Mouse (Mus musculus): ENCODE data around the gene Tchhl1. TPM values are rescaled to one million over a fixed set of nuclear protein-coding genes. Genes with fewer than 3 reads are reported as not detected.
"Not testable (repeated sequence)": the region's sequence is repeated elsewhere in the genome, so short reads cannot be mapped to it uniquely, and the experiment has no call there.

Gene Tchhl1
- polyA plus RNA-seq (2014; fragmentation: Nextera tagmentation; extraction: Ambion mirVana): not detected in 2 replicates

DNA sequence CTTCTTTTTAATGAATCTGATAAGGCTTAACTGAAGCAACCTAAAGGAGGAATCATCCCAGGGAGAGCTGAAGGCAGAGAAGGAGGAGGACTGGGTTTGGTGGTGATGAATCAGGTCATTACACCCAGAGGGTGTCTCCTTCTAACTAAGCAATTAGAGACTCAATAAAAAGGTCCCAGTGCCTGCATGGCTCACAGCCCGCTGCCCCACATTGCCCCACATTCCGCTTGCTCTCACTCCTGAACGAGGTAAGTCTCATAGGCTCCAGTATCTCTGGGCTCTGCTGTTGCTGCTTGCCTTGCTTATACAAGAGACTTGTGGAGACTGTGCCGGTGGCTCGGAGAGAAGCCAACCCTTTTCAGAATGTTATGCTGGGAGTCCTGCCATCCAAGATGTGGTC lies at the start of gene Tchhl1:
Gene Tchhl1, plus strand, starts transcription at position 194 of the 400 bp plus-strand sequence.
- no peak for DNase-seq (ENCODE audit: low spot score)

DNA sequence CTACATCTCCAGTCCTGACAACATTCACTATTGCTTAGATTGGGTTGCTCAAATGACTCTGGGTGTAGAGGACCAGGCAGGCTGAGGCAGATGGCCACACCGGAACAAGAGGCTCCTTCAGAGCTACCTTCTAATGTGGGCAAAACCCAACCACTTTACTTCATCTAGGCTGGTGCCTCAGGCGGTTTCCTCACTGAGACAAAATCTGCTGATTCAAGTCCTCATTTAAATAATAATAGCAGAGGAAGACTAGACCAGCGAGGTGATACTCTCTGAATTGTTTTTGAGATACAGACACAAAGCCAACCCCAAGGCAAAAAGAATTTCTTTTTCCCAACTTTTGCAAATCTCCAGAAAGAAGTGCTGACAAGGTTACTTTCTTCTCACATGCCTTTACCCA lies 36.9 kb upstream of the Tchhl1 start:
- WGBS: 38% methylated on average over 3 of the region's 3 CpGs
- Histone ChIP-seq H3K36me3 (replicated peaks; ENCODE audit: control insufficient read depth, insufficient read depth) (no peaks in the 10 kb centered on the region), H3K4me3 (replicated peaks; ENCODE audit: low read length) (no peak overlapping the region), H3K9me3 (ENCODE audit: control insufficient read depth, low read length) (no peaks in the 10 kb centered on the region), H3K27me3 (ENCODE audit: control insufficient read depth, insufficient read depth, low read length) (no peaks in the 10 kb centered on the region), H3K4me2 (replicated peaks) (no peak overlapping the region), H3K27ac (no peak overlapping the region), H3K4me1 (replicated peaks; ENCODE audit: control insufficient read depth, insufficient read depth, low read length) (no peaks in the 10 kb centered on the region), H3K9ac (no peak overlapping the region)
- DNase-seq (ENCODE audit: low spot score): no peak
- no peak for ATAC-seq (ENCODE audit: low FRiP score)

More for the DNA sequence above, at the start of gene Tchhl1:
- no peaks in the 10 kb centered on the region for H3K36me3 ChIP-seq (replicated peaks; ENCODE audit: control insufficient read depth, insufficient read depth)
- no peak within 1 kb of the TSS for H3K27ac ChIP-seq
- 76% methylated on average over 5 of the region's 5 CpGs for WGBS
- no peak within 1 kb of the TSS for H3K4me3 ChIP-seq (replicated peaks; ENCODE audit: low read length)
- H3K27me3 ChIP-seq (ENCODE audit: control insufficient read depth, insufficient read depth, low read length): no peaks in the 10 kb centered on the region
- H3K9me3 ChIP-seq (ENCODE audit: control insufficient read depth, low read length): no peaks in the 10 kb centered on the region
- no peaks in the 10 kb centered on the region for H3K4me1 ChIP-seq (replicated peaks; ENCODE audit: control insufficient read depth, insufficient read depth, low read length)
- ATAC-seq (ENCODE audit: low FRiP score): no peak
- H3K9ac ChIP-seq: no peak within 1 kb of the TSS
- no peak within 1 kb of the TSS for H3K4me2 ChIP-seq (replicated peaks)

DNA sequence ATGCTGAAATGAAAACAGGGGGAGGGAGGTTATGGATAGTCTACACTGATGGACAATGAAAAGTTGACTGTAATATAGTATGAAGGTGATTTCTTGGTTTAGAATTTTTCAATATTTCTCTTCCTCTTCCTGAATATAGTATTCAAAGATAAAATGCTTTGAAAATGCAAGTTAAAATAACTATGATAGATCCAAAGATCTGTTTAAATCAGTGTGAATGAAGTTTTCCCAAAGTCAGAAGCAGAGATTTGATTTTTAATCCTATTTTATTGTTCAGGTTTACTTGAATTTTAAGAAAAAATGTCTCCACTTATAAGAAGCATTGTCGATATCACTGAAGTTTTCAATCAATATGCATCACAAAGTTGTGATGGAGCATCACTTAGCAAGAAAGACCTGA lies 26.5 kb upstream of the Tchhl1 start, which contains the start of gene Tchh:
Gene Tchh, plus strand, starts transcription at position 301 of the 400 bp plus-strand sequence.
- peaks cover 35% of the 10 kb centered on the region for H3K27me3 ChIP-seq (ENCODE audit: control insufficient read depth, insufficient read depth, low read length)
- peaks cover 4% of the 10 kb centered on the region for H3K4me1 ChIP-seq (replicated peaks; ENCODE audit: control insufficient read depth, insufficient read depth, low read length)
- ATAC-seq (ENCODE audit: low FRiP score): no peak
- DNase-seq (ENCODE audit: low spot score): no peak
- H3K4me3 ChIP-seq (replicated peaks; ENCODE audit: low read length): peak within 1 kb of the TSS; percentile 50
- H3K27ac ChIP-seq: no peak within 1 kb of the TSS
- 89% methylated on average over 1 of the region's 1 CpGs for WGBS
- H3K9me3 ChIP-seq (ENCODE audit: control insufficient read depth, low read length): no peaks in the 10 kb centered on the region
- no peak within 1 kb of the TSS for H3K9ac ChIP-seq
- no peaks in the 10 kb centered on the region for H3K36me3 ChIP-seq (replicated peaks; ENCODE audit: control insufficient read depth, insufficient read depth)
- H3K4me2 ChIP-seq (replicated peaks): peak within 1 kb of the TSS; percentile 98

DNA sequence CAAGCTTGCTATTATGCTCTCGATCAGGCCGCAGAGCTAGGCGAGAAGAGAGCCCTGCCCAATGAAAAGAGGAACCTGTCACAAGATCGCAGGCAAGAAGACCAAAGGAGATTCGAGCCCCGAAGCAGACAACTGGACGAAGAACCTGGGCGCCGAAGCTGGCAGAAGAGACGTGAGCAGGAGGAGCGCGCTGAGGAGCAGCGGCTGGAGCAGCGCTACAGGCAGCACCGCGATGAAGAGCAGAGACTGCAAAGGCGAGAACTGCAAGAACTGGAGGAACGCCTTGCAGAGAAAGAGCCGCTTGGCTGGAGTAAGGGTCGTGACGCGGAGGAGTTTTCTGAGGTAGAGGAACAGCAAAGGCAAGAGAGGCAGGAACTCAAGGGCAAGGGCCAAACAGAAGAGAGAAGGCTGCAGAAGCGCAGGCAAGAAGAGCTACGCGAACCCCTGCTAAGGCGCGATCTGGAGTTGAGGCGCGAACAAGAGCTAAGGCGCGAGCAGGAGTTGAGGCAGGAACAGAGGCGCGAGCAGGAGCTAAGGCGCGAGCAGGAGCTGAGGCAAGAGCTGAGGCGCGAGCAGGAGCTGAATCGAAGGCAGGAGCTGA lies 25.0 kb upstream of the Tchhl1 start:
- ATAC-seq (ENCODE audit: low FRiP score) (no peak), DNase-seq (ENCODE audit: low spot score) (peak; percentile 29)
- Histone ChIP-seq H3K36me3 (replicated peaks; ENCODE audit: control insufficient read depth, insufficient read depth) (no peaks in the 10 kb centered on the region), H3K4me1 (replicated peaks; ENCODE audit: control insufficient read depth, insufficient read depth, low read length) (peaks cover 11% of the 10 kb centered on the region), H3K27me3 (ENCODE audit: control insufficient read depth, insufficient read depth, low read length) (peaks cover 47% of the 10 kb centered on the region), H3K27ac (no peak overlapping the region), H3K9me3 (ENCODE audit: control insufficient read depth, low read length) (no peaks in the 10 kb centered on the region), H3K4me3 (replicated peaks; ENCODE audit: low read length) (peak overlapping the region; percentile 50), H3K4me2 (replicated peaks) (peak overlapping the region; percentile 98), H3K9ac (peak overlapping the region; percentile 48; the same call in 1 of the 2 replicates)
- WGBS: under 1% methylated on average over 38 of the region's 38 CpGs

DNA sequence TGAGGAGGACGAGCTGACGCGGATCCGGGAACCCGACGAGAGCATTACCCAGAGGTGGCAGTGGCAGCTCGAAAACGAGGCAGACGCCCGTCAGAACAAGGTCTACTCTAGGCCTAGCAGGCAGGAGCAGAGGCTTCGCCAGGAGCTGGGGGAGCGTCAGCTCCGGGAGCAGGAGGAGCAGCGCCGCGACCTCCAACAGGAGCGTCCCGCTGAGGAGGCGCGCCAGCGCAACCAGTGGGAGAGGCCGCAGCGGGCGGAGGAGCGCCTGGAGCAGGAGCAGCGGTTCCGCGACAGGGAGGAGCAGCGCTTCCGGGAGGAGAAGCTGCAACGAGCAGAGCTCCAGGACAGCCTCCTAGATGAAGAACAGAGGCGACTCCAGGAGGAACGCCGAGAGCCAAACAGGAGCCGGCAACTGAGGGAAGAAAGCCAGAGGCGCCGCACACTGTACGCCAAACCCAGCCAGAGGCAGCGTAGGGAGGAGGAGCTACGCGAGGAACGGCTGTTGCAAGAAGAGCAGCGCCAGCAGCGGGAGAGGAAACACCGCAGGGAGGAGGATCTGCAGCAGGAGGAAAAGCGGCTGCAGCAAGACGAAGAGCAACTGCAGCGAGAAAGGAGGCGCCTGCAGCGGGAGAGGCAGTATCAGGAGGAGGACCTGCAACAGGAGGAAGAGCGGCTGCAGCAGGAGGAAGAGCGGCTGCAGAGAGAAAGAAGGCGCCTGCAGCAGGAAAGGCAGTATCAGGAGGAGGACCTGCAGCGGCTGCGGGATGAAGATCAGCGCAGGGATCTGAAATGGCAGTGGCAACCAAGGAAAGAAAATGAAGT lies 24.0 kb upstream of the Tchhl1 start:
- peak overlapping the region; percentile 11 for H3K27ac ChIP-seq
- H3K4me3 ChIP-seq (replicated peaks; ENCODE audit: low read length): peak overlapping the region; percentile 50
- no peaks in the 10 kb centered on the region for H3K36me3 ChIP-seq (replicated peaks; ENCODE audit: control insufficient read depth, insufficient read depth)
- H3K27me3 ChIP-seq (ENCODE audit: control insufficient read depth, insufficient read depth, low read length): peaks cover 56% of the 10 kb centered on the region
- peak overlapping the region; percentile 48 for H3K9ac ChIP-seq
- peaks cover 11% of the 10 kb centered on the region for H3K4me1 ChIP-seq (replicated peaks; ENCODE audit: control insufficient read depth, insufficient read depth, low read length)
- H3K4me2 ChIP-seq (replicated peaks): peak overlapping the region; percentile 98
- ATAC-seq (ENCODE audit: low FRiP score): peak; percentile 86
- peak; percentile 75 for DNase-seq (ENCODE audit: low spot score)
- no peaks in the 10 kb centered on the region for H3K9me3 ChIP-seq (ENCODE audit: control insufficient read depth, low read length)
- WGBS: under 1% methylated on average over 56 of the region's 56 CpGs

DNA sequence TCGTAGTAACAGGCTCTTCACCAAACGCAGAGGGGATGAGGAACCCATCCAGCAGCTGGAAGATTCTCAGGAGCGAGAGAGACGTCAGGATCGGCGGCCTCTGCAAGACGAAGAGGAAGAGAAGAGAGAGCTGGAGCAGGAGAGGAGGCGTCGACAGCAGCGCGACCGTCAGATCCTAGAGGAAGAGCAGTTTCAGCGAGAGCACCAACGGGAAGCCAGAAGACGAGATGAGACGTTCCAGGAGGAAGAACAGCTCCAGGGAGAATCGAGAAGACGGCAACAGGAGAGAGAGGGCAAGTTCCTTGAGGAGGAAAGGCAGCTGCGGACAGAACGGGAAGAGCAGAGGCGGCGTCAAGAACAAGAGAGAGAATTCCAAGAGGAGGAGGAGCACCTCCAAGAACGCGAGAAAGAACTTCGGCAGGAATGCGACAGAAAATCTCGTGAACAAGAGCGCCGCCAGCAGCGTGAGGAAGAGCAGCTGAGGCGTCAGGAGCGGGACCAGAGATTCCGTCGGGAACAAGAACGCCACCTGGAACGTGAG lies 23.3 kb upstream of the Tchhl1 start:
- peak overlapping the region; percentile 98 for H3K4me2 ChIP-seq (replicated peaks)
- peak; percentile 61 for DNase-seq (ENCODE audit: low spot score)
- under 1% methylated on average over 36 of the region's 36 CpGs for WGBS

DNA sequence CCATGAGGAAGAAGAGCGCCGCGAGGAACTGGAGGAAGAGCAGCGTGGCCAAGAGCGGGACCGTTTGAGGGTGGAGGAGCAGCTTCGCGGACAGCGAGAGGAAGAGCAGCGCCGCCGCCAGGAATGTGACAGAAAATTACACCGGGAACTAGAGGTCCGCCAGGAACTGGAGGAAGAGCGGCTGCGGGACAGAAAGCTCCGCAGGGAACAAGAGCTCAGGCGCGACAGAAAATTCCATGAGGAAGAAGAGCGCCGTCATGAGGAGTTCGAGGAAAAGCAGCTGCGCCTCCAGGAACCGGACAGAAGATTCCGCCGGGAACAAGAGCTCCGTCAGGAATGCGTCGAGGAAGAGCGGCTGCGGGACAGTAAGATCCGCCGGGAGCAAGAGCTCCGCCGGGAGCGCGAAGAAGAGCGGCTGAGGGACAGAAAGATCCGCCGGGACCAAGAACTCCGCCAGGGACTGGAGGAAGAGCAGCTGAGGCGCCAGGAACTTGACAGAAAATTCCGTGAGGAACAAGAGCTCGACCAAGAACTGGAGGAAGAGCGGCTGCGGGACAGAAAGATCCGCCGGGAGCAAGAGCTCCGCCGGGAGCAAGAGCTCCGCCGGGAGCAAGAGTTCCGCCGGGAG lies 22.3 kb upstream of the Tchhl1 start:
- H3K4me3 ChIP-seq (replicated peaks; ENCODE audit: low read length): peak overlapping the region; percentile 50
- H3K4me1 ChIP-seq (replicated peaks; ENCODE audit: control insufficient read depth, insufficient read depth, low read length): peaks cover 11% of the 10 kb centered on the region
- H3K9ac ChIP-seq: 0 out of 2 replicates have a peak overlapping the region, but pooled peaks have one; percentile 4
- 1% methylated on average over 54 of the region's 54 CpGs for WGBS
- no peaks in the 10 kb centered on the region for H3K9me3 ChIP-seq (ENCODE audit: control insufficient read depth, low read length)
- no peaks in the 10 kb centered on the region for H3K36me3 ChIP-seq (replicated peaks; ENCODE audit: control insufficient read depth, insufficient read depth)
- DNase-seq (ENCODE audit: low spot score): peak; percentile 45
- peak overlapping the region; percentile 98 for H3K4me2 ChIP-seq (replicated peaks)
- H3K27ac ChIP-seq: no peak overlapping the region
- H3K27me3 ChIP-seq (ENCODE audit: control insufficient read depth, insufficient read depth, low read length): peaks cover 61% of the 10 kb centered on the region
- no peak for ATAC-seq (ENCODE audit: low FRiP score)

More for the DNA sequence above, 23.3 kb upstream of the Tchhl1 start:
- Histone ChIP-seq H3K27ac (peak overlapping the region; percentile 11; the same call in 1 of the 2 replicates), H3K4me1 (replicated peaks; ENCODE audit: control insufficient read depth, insufficient read depth, low read length) (peaks cover 11% of the 10 kb centered on the region), H3K36me3 (replicated peaks; ENCODE audit: control insufficient read depth, insufficient read depth) (no peaks in the 10 kb centered on the region), H3K9me3 (ENCODE audit: control insufficient read depth, low read length) (no peaks in the 10 kb centered on the region), H3K9ac (peak overlapping the region; percentile 48), H3K27me3 (ENCODE audit: control insufficient read depth, insufficient read depth, low read length) (peaks cover 63% of the 10 kb centered on the region), H3K4me3 (replicated peaks; ENCODE audit: low read length) (peak overlapping the region; percentile 50)
- peak; percentile 22 for ATAC-seq (ENCODE audit: low FRiP score)

DNA sequence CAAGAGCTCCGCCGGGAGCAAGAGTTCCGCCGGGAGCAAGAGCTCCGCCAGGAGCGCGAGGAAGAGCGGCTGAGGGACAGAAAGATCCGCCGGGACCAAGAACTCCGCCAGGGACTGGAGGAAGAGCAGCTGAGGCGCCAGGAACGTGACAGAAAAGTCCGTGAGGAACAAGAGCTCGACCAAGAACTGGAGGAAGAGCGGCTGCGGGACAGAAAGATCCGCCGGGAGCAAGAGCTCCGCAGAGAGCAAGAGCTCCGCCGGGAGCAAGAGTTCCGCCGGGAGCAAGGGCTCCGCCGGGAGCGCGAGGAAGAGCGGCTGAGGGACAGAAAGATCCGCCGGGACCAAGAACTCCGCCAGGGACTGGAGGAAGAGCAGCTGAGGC lies 21.8 kb upstream of the Tchhl1 start:
- Histone ChIP-seq H3K4me2 (replicated peaks) (peak overlapping the region; percentile 98), H3K4me3 (replicated peaks; ENCODE audit: low read length) (peak overlapping the region; percentile 50), H3K27me3 (ENCODE audit: control insufficient read depth, insufficient read depth, low read length) (peaks cover 61% of the 10 kb centered on the region), H3K4me1 (replicated peaks; ENCODE audit: control insufficient read depth, insufficient read depth, low read length) (peaks cover 11% of the 10 kb centered on the region), H3K9ac (peak overlapping the region; percentile 41)
- not testable (repeated sequence) for DNase-seq (ENCODE audit: low spot score); H3K27ac ChIP-seq; H3K9me3 ChIP-seq (ENCODE audit: control insufficient read depth, low read length); ATAC-seq (ENCODE audit: low FRiP score); H3K36me3 ChIP-seq (replicated peaks; ENCODE audit: control insufficient read depth, insufficient read depth)
- WGBS: 1% methylated on average over 32 of the region's 32 CpGs
